In the genomic region with DNA sequence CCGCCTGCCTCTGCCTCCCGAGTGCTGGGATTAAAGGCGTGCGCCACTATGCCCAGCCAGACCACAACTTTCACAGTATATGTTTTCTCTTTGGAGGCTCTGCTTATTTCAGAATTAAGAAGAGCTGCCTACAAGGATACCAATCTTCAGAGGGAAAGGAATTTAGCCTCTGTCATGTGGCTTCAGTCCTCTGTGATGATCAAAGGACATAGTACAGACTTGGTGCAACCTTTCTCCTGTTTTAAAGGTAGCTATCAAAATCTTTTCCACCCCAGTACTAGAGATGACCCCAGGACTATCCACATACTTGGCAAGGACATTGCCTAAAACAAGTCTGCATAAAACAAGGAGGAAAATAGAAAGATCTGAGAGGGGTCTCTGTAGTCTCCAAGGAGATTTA, we compare ENCODE assay signal across 19 mouse cellular contexts. TPM values are rescaled to one million over a fixed set of nuclear protein-coding genes. Genes with fewer than 3 reads are reported as not detected.
DNase-seq lines count a peak whose midpoint lies in the region; ATAC-seq and TF ChIP-seq lines count a peak whose summit lies in the region.
"Had no signal": no experiment of that assay in that cellular context is flagged by ENCODE, and none has a peak within 500 bp of the region (broad histone marks: within the 10 kb centered on the region; RNA-seq: fewer than 3 reads in every experiment).

No protein-coding gene starts in this region.

- H3K27me3 ChIP-seq in heart, embryonic 15.5 days = no peaks in the 10 kb centered on the region
- no peaks in the 10 kb centered on the region for H3K27me3 ChIP-seq in liver, adult 2 months (ENCODE audit: control insufficient read depth, insufficient read depth, low read length)
- H3K27me3 ChIP-seq in intestine, postnatal 0 days (replicated peaks; ENCODE audit: control insufficient read depth, insufficient read depth, low read length) = no peaks in the 10 kb centered on the region
- no peaks in the 10 kb centered on the region for H3K27me3 ChIP-seq in small intestine, adult 2 months (ENCODE audit: control insufficient read depth, insufficient read depth, low read length)
- H3K27me3 ChIP-seq: forebrain, embryonic 15.5 days; hindbrain, embryonic 12.5 days; limb, embryonic 15.5 days; midbrain, embryonic 13.5 days; Patski; stomach, embryonic 15.5 days had no signal

- no peaks in the 10 kb centered on the region for H3K36me3 ChIP-seq in heart, embryonic 15.5 days
- H3K36me3 ChIP-seq in liver, adult 2 months (ENCODE audit: control insufficient read depth, insufficient read depth, low read length) = peaks cover 5% of the 10 kb centered on the region
- no peaks in the 10 kb centered on the region for H3K36me3 ChIP-seq in intestine, postnatal 0 days (ENCODE audit: control insufficient read depth, insufficient read depth)
- H3K36me3 ChIP-seq in small intestine, adult 2 months (ENCODE audit: control insufficient read depth, insufficient read depth, low read length) = peaks cover 11% of the 10 kb centered on the region
- H3K36me3 ChIP-seq: forebrain, embryonic 15.5 days; limb, embryonic 15.5 days; stomach, embryonic 15.5 days had no signal

- no peak for TF ChIP-seq CTCF in liver, adult 2 months (IDR thresholded peaks at IDR 0.05; ENCODE audit: low read depth, low read length)
- no peak for TF ChIP-seq CTCF in intestine, postnatal 0 days (IDR thresholded peaks at IDR 0.05; ENCODE audit: low read depth)
- TF ChIP-seq CTCF in small intestine, adult 2 months (IDR thresholded peaks at IDR 0.05; ENCODE audit: extremely low read depth, insufficient read length, insufficient replicate concordance, low read depth, low read length) = no peak

- no peak for TF ChIP-seq POLR2A in liver, adult 2 months (IDR thresholded peaks at IDR 0.05; ENCODE audit: extremely low read depth, insufficient read depth, low read length)
- no peak for TF ChIP-seq POLR2A in small intestine, adult 2 months (IDR thresholded peaks at IDR 0.05; ENCODE audit: low read depth, low read length)

- 93% methylated on average over 4 of the region's 4 CpGs for WGBS in heart, embryonic 15.5 days
- 92% methylated on average over 4 of the region's 4 CpGs for WGBS in liver, adult 2 months
- 96% methylated on average over 4 of the region's 4 CpGs for WGBS in intestine, postnatal 0 days
- WGBS in small intestine, adult 2 months = 94% methylated on average over 4 of the region's 4 CpGs

- no peaks in the 10 kb centered on the region for H3K9me3 ChIP-seq in heart, embryonic 15.5 days (replicated peaks)
- no peaks in the 10 kb centered on the region for H3K9me3 ChIP-seq in intestine, postnatal 0 days (ENCODE audit: control insufficient read depth)
- H3K9me3 ChIP-seq: forebrain, embryonic 15.5 days; hindbrain, embryonic 12.5 days; limb, embryonic 15.5 days; midbrain, embryonic 13.5 days; stomach, embryonic 15.5 days had no signal

- H3K79me2 ChIP-seq in liver, adult 2 months (ENCODE audit: control insufficient read depth, insufficient read depth, low read length) = peaks cover 11% of the 10 kb centered on the region

- DNase-seq in heart, postnatal 14 days = no peak
- peak; percentile 68 for DNase-seq in liver, adult 2 months (ENCODE audit: extremely low read depth, low read depth, low spot score)
- DNase-seq in liver = no peak
- no peak for DNase-seq in frontal cortex, postnatal 10 days (ENCODE audit: low spot score in 2 of 2)
- DNase-seq: adrenal gland, postnatal 14 days; cerebellum, adult 18-20 months; lung, adult 2 months; retina, postnatal 1 day; spleen, adult 18-20 months had no signal

- intact Hi-C loops in heart, postnatal 14 days (cut with DNase I) = no loop called here

- no peak for ATAC-seq in heart, embryonic 15.5 days (replicated peaks; ENCODE audit: insufficient number of reproducible peaks, insufficient read depth, low FRiP score, low read depth)
- ATAC-seq in intestine, postnatal 0 days = no peak
- ATAC-seq: activated CD4-positive, CD25-positive, alpha-beta regulatory T cell, adult 4 months; forebrain, embryonic 15.5 days; midbrain, embryonic 13.5 days; Patski had no signal

- no peak overlapping the region for H3K4me3 ChIP-seq in heart, embryonic 15.5 days
- no peak overlapping the region for H3K4me3 ChIP-seq in liver, adult 2 months (ENCODE audit: insufficient read depth, low read depth, low read length)
- H3K4me3 ChIP-seq in intestine, postnatal 0 days (ENCODE audit: low read depth, low read length) = no peak overlapping the region
- H3K4me3 ChIP-seq in small intestine, adult 2 months (ENCODE audit: low read depth, low read length) = no peak overlapping the region
- H3K4me3 ChIP-seq: forebrain, embryonic 15.5 days; hindbrain, embryonic 12.5 days; limb, embryonic 15.5 days; midbrain, embryonic 13.5 days; stomach, embryonic 15.5 days had no signal

- no peak overlapping the region for H3K4me2 ChIP-seq in heart, embryonic 15.5 days
- no peak overlapping the region for H3K4me2 ChIP-seq in intestine, postnatal 0 days (replicated peaks; ENCODE audit: low read depth)
- H3K4me2 ChIP-seq: forebrain, embryonic 15.5 days; hindbrain, embryonic 12.5 days; limb, embryonic 15.5 days; midbrain, embryonic 13.5 days; stomach, embryonic 15.5 days had no signal

- H3K27ac ChIP-seq in heart, embryonic 15.5 days = peak overlapping the region; percentile 37; the same call in 1 of the 2 replicates
- H3K27ac ChIP-seq in liver, adult 2 months (replicated peaks; ENCODE audit: insufficient read depth, low read depth, low read length) = peak overlapping the region; percentile 58; the same call in 1 of the 2 replicates
- peak overlapping the region; percentile 54; the same call in 1 of the 2 replicates for H3K27ac ChIP-seq in intestine, postnatal 0 days (ENCODE audit: low read depth, low read length)
- peak overlapping the region; percentile 59; the same call in 1 of the 2 replicates for H3K27ac ChIP-seq in small intestine, adult 2 months (ENCODE audit: insufficient read depth, low read depth, low read length)
- H3K27ac ChIP-seq: forebrain, embryonic 15.5 days; hindbrain, embryonic 12.5 days; midbrain, embryonic 13.5 days had no signal

- H3K9ac ChIP-seq in heart, embryonic 15.5 days = no peak overlapping the region
- H3K9ac ChIP-seq in liver, adult 2 months (ENCODE audit: low read depth, low read length) = no peak overlapping the region
- no peak overlapping the region for H3K9ac ChIP-seq in intestine, postnatal 0 days (ENCODE audit: low read depth, low read length)
- H3K9ac ChIP-seq: forebrain, embryonic 15.5 days; hindbrain, embryonic 12.5 days; limb, embryonic 15.5 days; midbrain, embryonic 13.5 days; stomach, embryonic 15.5 days had no signal

- peaks cover 16% of the 10 kb centered on the region for H3K4me1 ChIP-seq in heart, embryonic 15.5 days (replicated peaks)
- H3K4me1 ChIP-seq in liver, adult 2 months (ENCODE audit: control insufficient read depth, insufficient read depth, low read length) = peaks cover 11% of the 10 kb centered on the region; the same call in 1 of the 2 replicates
- H3K4me1 ChIP-seq in intestine, postnatal 0 days (replicated peaks; ENCODE audit: control insufficient read depth, insufficient read depth, low read length) = peaks cover 13% of the 10 kb centered on the region; the same call in 1 of the 2 replicates
- peaks cover 5% of the 10 kb centered on the region; the same call in 1 of the 2 replicates for H3K4me1 ChIP-seq in small intestine, adult 2 months (ENCODE audit: control insufficient read depth, insufficient read depth, insufficient read length, low read length)
- H3K4me1 ChIP-seq: stomach, embryonic 15.5 days had no signal

RNA-seq across cellular contexts. Expression of a gene that starts 34.0 kb away (rescaled TPM):
- polyA plus RNA-seq in heart, embryonic 15.5 days (2015; fragmentation: Nextera tagmentation; extraction: Ambion mirVana) = 30.5 and 35.6 TPM in 2 replicates
- total RNA-seq in heart, postnatal 14 days (2021) = 10 to 100 TPM; 29.5 to 29.7 TPM
- total RNA-seq in liver, adult 2 months (2014; rRNA removed) = 37.7 and 41.5 TPM in 2 replicates
- polyA plus RNA-seq in liver, adult 2 months (2012; rRNA removed) = 9.8 and 11.2 TPM in 2 replicates
- polyA plus RNA-seq in intestine, postnatal 0 days (2015; fragmentation: Nextera tagmentation; extraction: Ambion mirVana) = 63.5 and 70.3 TPM in 2 replicates
- 9.4 and 19.8 TPM in 2 replicates for polyA plus RNA-seq in small intestine, adult 2 months (2012; rRNA removed)

RNA-seq across cellular contexts. Expression of a gene that starts 44.6 kb away (rescaled TPM):
- 70.3 and 84.7 TPM in 2 replicates for polyA plus RNA-seq in heart, embryonic 15.5 days (2015; fragmentation: Nextera tagmentation; extraction: Ambion mirVana)
- total RNA-seq in heart, postnatal 14 days (2021) = 10 to 100 TPM; 48.3 to 59.1 TPM
- total RNA-seq in liver, adult 2 months (2014; rRNA removed) = 0.18 and 0.27 TPM in 2 replicates
- polyA plus RNA-seq in liver, adult 2 months (2012; rRNA removed) = 0.34 and 0.39 TPM in 2 replicates
- polyA plus RNA-seq in intestine, postnatal 0 days (2015; fragmentation: Nextera tagmentation; extraction: Ambion mirVana) = 12.9 and 15.4 TPM in 2 replicates
- polyA plus RNA-seq in small intestine, adult 2 months (2012; rRNA removed) = 20.3 and 20.5 TPM in 2 replicates

Comparison
In these comparisons a context has a peak if more than half of its experiments do, and no peak if none do; other contexts are left out.
1. RNA of a gene that starts 44.6 kb away (polyA plus RNA-seq): 70.3 to 84.7 TPM in heart, embryonic 15.5 days, 20.3 to 20.5 TPM in small intestine, adult 2 months and 12.9 to 15.4 TPM in intestine, postnatal 0 days; 0.34 to 0.39 TPM in liver, adult 2 months; every median in the first group is over 10 times any median in the second.
2. Peak in every context shown above with its lines, with median percentiles within 50 percentile points of each other: H3K27ac ChIP-seq.